Mouse (Mus musculus) neural tube, embryonic 15.5 days (tissue): ENCODE results near the gene BC030499. TPM values are rescaled to one million over a fixed set of nuclear protein-coding genes. Genes with fewer than 3 reads are reported as not detected.
A peak's percentile ranks its signal among the peaks of the same experiment; 100 is the strongest.

Source experiments
- ATAC-seq: fragments of 200-750 bp; cut with Nextera tagmentation; 2 replicates; pipeline ENCODE4 v1.8.0; 2017; ENCODE audit warnings: mild to moderate bottlenecking, moderate TSS enrichment, moderate library complexity; ENCODE audit not compliant: low FRiP score
- H3K27ac ChIP-seq: fragments of 300-500 bp; sonication (generic); replicated peaks from 2 replicates; pipeline ENCODE4 v1.5.1; 2015; ENCODE audit warnings: mild to moderate bottlenecking, inconsistent platforms
- H3K27me3 ChIP-seq: fragments of 300-500 bp; sonication (generic); replicated peaks from 2 replicates; pipeline ENCODE4 v1.6.1; 2015; ENCODE audit warnings: inconsistent platforms
- H3K36me3 ChIP-seq: fragments of 300-500 bp; sonication (generic); 2 replicates; pipeline ENCODE4 v1.6.1; 2015; ENCODE audit warnings: inconsistent platforms
- H3K4me1 ChIP-seq: fragments of 300-500 bp; sonication (generic); 2 replicates; pipeline ENCODE4 v1.6.1; 2015; ENCODE audit warnings: inconsistent platforms
- H3K4me2 ChIP-seq: fragments of 300-500 bp; sonication (generic); 2 replicates; pipeline ENCODE4 v1.6.1; 2015; ENCODE audit warnings: inconsistent platforms, mild to moderate bottlenecking, moderate library complexity
- H3K4me3 ChIP-seq: fragments of 300-500 bp; sonication (generic); replicated peaks from 2 replicates; pipeline ENCODE4 v1.5.1; 2015; ENCODE audit warnings: mild to moderate bottlenecking, inconsistent platforms
- H3K9ac ChIP-seq: fragments of 300-500 bp; sonication (generic); replicated peaks from 2 replicates; pipeline ENCODE4 v1.6.1; 2015; ENCODE audit warnings: mild to moderate bottlenecking, inconsistent platforms
- H3K9me3 ChIP-seq: fragments of 300-500 bp; sonication (generic); replicated peaks from 2 replicates; pipeline ENCODE4 v1.6.1; 2016; ENCODE audit warnings: inconsistent platforms
- WGBS: fragments of 180-500 bp; shearing (Covaris S2); methylation state at CpG from one replicate; pipeline ENCODE4 v1.1.7; 2015; ENCODE audit warnings: mixed read lengths; 5-methylcytosine and 5-hydroxymethylcytosine counted together
- polyA plus RNA-seq: library from polyadenylated mRNA; unstranded; fragments of >200 nt; fragmentation: Nextera tagmentation; extraction: Ambion mirVana; gene quantifications from 2 replicates; pipeline ENCODE4 v1.2.1, GENCODE M21; 2015

Gene BC030499
- polyA plus RNA-seq, 1 experiment from 2014 or later: 0.42 TPM

DNA sequence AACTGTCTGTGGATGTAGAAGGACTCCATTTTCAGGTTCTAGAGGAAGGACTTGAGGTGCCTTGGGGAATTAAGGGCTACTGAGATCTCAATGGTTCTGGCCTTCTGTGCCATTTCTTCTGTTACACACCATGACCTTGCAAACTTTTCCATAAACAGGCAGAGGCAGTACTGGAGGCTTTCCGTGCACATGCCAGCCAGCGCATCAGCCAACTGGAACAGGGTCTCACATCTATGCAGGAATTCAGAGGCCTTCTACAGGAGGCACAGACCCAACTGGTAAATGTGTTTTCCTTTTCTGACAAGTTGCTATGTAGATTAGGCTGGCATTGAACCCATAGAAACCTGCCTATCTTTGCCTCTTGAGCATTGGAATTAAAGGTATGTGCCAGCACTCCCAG lies 23.0 kb downstream of the BC030499 start:
- Histone ChIP-seq H3K4me3 (no peak overlapping the region), H3K9ac (no peak overlapping the region), H3K4me1 (no peaks in the 10 kb centered on the region), H3K27ac (no peak overlapping the region), H3K36me3 (no peaks in the 10 kb centered on the region), H3K4me2 (no peak overlapping the region), H3K9me3 (no peaks in the 10 kb centered on the region), H3K27me3 (no peaks in the 10 kb centered on the region)
- ATAC-seq: no peak
- WGBS: 100% methylated on average over 2 of the region's 2 CpGs

GRCm38 (mm10) chr11:78318411-78318810 lies 27.8 kb downstream of the BC030499 start:
- H3K4me1 ChIP-seq: peaks cover 12% of the 10 kb centered on the region
- H3K9me3 ChIP-seq: no peaks in the 10 kb centered on the region
- H3K9ac ChIP-seq: no peak overlapping the region
- no peak overlapping the region for H3K4me3 ChIP-seq
- no peak overlapping the region for H3K4me2 ChIP-seq
- ATAC-seq: no peak
- no peaks in the 10 kb centered on the region for H3K27me3 ChIP-seq
- H3K27ac ChIP-seq: no peak overlapping the region
- no peaks in the 10 kb centered on the region for H3K36me3 ChIP-seq
- 82% methylated on average over 2 of the region's 2 CpGs for whole genome bisulfite sequencing

DNA sequence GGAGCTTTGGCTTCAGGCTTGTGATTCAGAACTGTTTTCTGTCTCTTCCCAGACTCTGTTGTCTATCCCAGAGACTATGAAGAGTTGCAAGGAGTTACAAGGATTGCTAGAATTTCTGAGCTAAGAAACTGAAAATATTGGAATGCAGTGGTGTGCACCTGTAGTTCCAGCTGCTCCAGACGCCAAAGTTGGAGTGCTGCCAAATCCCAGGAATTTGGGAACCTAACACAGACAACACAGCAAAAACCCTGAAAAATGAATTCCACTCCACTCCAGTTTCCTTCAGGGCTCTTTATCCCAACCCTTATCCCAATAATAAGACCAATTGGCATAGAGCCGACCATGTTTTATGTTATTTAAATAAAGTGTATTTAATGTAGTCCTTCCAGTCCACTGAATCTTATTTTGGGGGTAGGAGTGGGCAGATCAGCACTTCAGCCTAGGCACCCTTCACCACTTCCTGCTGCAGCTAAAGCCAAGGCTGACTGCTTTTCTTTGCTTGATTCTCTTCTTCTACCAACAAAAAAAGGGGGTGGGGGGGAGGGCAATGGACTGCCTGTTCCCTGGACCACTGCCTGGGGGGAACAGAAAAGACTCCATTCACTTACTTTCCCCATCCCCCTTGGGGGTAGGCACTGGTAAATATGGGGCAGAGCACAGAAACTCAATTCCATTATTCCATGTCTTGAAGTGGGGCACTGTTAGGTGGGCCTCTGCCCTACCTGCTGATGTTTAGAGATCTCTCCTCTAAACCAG lies 31.6 kb downstream of the BC030499 start:
- 64% methylated on average over 2 of the region's 2 CpGs for WGBS
- Histone ChIP-seq H3K4me1 (peaks cover 21% of the 10 kb centered on the region), H3K9ac (no peak overlapping the region), H3K27ac (peak overlapping the region; percentile 82), H3K27me3 (no peaks in the 10 kb centered on the region), H3K36me3 (no peaks in the 10 kb centered on the region), H3K4me3 (peak overlapping the region; percentile 32; the same call in 1 of the 2 replicates), H3K4me2 (peak overlapping the region; percentile 52), H3K9me3 (no peaks in the 10 kb centered on the region)
- ATAC-seq: peak; percentile 71

DNA sequence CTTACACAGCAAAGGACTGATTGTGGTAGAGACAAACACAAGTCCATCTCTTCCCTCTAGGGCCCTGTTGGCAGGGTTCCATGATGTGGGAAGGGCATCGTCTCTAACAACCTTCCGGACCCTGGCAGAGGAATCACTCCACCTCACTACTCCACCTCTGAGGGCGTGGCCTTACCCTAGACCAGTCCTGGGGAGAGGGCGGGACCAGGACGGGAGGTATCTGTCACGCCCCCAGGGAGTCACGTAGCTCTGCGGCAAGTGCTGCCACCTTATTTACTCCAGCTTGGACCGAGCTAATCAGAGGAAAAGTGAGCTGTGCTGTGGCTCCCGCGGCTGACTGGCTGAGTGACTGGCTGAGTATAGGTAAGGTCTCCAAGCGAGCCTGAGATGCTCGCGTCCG lies 32.2 kb downstream of the BC030499 start, which contains the start of gene Aldoc:
Aldoc (plus strand) TSS at position 109 of the 400 bp plus-strand sequence.
- peak; percentile 91 for ATAC-seq
- Histone ChIP-seq H3K9me3 (no peaks in the 10 kb centered on the region), H3K9ac (peak within 1 kb of the TSS; percentile 34), H3K27ac (peak within 1 kb of the TSS; percentile 82), H3K4me3 (peak within 1 kb of the TSS; percentile 32), H3K4me1 (peaks cover 21% of the 10 kb centered on the region), H3K27me3 (no peaks in the 10 kb centered on the region), H3K4me2 (peak within 1 kb of the TSS; percentile 52), H3K36me3 (no peaks in the 10 kb centered on the region)
- 6% methylated on average over 15 of the region's 15 CpGs for whole genome bisulfite sequencing

GRCm38 (mm10) chr11:78324000-78324785 lies 33.6 kb downstream of the BC030499 start:
- Histone ChIP-seq H3K9ac (no peak overlapping the region), H3K9me3 (no peaks in the 10 kb centered on the region), H3K27me3 (no peaks in the 10 kb centered on the region), H3K4me3 (peak overlapping the region; percentile 32), H3K27ac (peak overlapping the region; percentile 82), H3K4me2 (peak overlapping the region; percentile 52), H3K36me3 (no peaks in the 10 kb centered on the region), H3K4me1 (peaks cover 28% of the 10 kb centered on the region)
- ATAC-seq: peak; percentile 19; the same call in 1 of the 2 replicates
- 69% methylated on average over 15 of the region's 15 CpGs for WGBS

DNA sequence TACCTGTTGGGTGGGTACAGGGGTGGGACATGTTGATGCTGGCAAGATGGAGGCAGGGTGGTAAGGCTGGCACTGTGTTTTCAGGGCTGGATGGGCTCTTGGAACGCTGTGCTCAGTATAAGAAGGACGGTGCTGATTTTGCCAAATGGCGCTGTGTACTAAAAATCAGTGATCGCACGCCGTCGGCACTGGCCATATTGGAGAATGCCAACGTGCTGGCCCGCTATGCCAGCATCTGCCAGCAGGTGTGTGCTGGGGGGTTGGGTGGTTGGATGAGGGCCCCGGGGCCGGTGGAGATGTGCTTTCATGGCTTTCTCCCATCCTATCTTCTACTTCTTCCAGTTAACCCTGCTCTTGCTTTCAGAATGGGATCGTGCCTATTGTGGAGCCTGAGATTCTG lies 34.3 kb downstream of the BC030499 start:
- Histone ChIP-seq H3K4me2 (peak overlapping the region; percentile 52), H3K27ac (peak overlapping the region; percentile 82), H3K36me3 (no peaks in the 10 kb centered on the region), H3K27me3 (no peaks in the 10 kb centered on the region), H3K9me3 (no peaks in the 10 kb centered on the region), H3K9ac (no peak overlapping the region), H3K4me3 (peak overlapping the region; percentile 32), H3K4me1 (peaks cover 34% of the 10 kb centered on the region)
- no peak for ATAC-seq
- WGBS: 84% methylated on average over 12 of the region's 12 CpGs

DNA sequence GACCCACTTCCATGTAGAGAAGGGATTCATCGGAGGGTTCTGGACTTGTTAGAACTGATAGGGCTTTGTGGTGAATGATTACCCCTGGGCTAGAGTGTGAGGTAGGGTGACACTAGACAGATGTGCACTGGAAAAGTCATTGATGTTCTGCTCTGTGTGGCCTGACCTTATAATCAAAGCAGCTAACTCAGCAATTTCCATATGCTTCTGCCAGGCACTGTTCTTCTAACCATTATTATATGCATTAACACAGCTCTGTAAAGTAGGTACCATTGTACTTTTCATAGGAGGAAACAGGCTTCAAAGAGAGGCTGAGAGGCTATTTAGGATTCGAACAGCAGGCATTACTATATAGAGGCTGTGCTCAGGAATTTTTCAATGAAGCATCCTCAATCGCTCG lies 36.6 kb downstream of the BC030499 start:
- ATAC-seq: no peak
- Histone ChIP-seq H3K4me3 (no peak overlapping the region), H3K36me3 (no peaks in the 10 kb centered on the region), H3K4me2 (no peak overlapping the region), H3K4me1 (peaks cover 32% of the 10 kb centered on the region), H3K27me3 (no peaks in the 10 kb centered on the region), H3K27ac (no peak overlapping the region), H3K9me3 (no peaks in the 10 kb centered on the region), H3K9ac (no peak overlapping the region)
- WGBS: 91% methylated on average over 4 of the region's 4 CpGs

DNA sequence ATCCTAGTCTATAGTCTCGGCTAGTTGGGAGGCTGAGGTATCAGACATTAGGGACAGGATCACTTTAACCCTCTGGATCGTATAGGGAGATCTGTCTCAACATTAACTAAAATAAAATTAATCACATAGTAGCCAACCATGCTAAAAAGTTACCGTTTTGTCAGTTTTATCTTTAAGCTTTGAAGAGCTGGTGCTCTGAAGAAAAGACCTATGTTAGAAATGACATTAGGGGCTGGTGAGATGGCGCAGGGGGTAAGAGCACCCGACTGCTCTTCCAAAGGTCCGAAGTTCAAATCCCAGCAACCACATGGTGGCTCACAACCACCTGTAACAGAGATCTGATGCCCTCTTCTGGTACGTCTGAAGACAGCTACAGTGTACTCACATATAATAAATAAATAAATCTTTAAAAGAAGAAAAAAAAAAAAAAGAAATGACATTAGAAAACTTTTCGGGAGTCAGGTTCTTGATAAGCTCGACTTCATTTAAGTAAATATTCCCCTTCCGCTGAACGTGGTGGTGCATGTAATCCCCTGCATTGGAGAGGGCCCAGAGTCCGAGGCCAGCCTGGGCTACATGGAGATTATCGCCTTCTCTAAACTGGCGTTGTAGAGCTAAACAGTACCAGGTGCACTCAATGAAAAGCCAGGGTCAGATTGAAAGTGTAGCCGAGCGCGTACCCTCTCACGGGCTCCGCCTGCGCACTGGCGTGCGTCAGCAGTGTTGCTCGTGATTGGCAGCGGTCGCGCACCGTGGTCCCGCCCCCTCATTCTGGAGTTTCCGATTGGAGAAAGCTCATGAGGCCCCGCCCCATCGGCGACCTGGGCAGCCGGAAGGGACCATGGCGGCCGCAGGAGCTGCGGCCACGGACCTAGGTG lies 37.2 kb downstream of the BC030499 start, which contains the start of gene Pigs:
Pigs (plus strand) TSS at position 782 of the 878 bp plus-strand sequence.
- Histone ChIP-seq H3K4me1 (peaks cover 26% of the 10 kb centered on the region), H3K9ac (peak within 1 kb of the TSS; percentile 78), H3K27me3 (no peaks in the 10 kb centered on the region), H3K36me3 (peaks cover 5% of the 10 kb centered on the region), H3K9me3 (no peaks in the 10 kb centered on the region), H3K4me3 (peak within 1 kb of the TSS; percentile 68), H3K4me2 (peak within 1 kb of the TSS; percentile 81), H3K27ac (peak within 1 kb of the TSS; percentile 73)
- WGBS: 13% methylated on average over 37 of the region's 37 CpGs
- ATAC-seq: peak; percentile 95

- Histone ChIP-seq H3K27ac (peak overlapping the region; percentile 42; the same call in 1 of the 2 replicates), H3K4me3 (peak overlapping the region; percentile 68), H3K36me3 (peaks cover 12% of the 10 kb centered on the region), H3K9me3 (no peaks in the 10 kb centered on the region), H3K4me1 (peaks cover 20% of the 10 kb centered on the region), H3K4me2 (peak overlapping the region; percentile 81), H3K27me3 (no peaks in the 10 kb centered on the region), H3K9ac (peak overlapping the region; percentile 78)
- under 1% methylated on average over 40 of the region's 41 CpGs for WGBS
- peak; percentile 71 for ATAC-seq
These were observed 37.9 kb downstream of the BC030499 start for GRCm38 (mm10) chr11:78328512-78329056.

- ATAC-seq: no peak
- no peak overlapping the region for H3K9ac ChIP-seq
- H3K4me2 ChIP-seq: no peak overlapping the region
- H3K4me3 ChIP-seq: no peak overlapping the region
- no peaks in the 10 kb centered on the region for H3K9me3 ChIP-seq
- H3K27me3 ChIP-seq: no peaks in the 10 kb centered on the region
- no peak overlapping the region for H3K27ac ChIP-seq
- H3K4me1 ChIP-seq: peaks cover 12% of the 10 kb centered on the region
- H3K36me3 ChIP-seq: peaks cover 42% of the 10 kb centered on the region
- WGBS: 95% methylated on average over 12 of the region's 12 CpGs
These were observed 42.0 kb downstream of the BC030499 start for GRCm38 (mm10) chr11:78332676-78333075.

- H3K4me1 ChIP-seq: peaks cover 8% of the 10 kb centered on the region
- no peak overlapping the region for H3K4me3 ChIP-seq
- H3K36me3 ChIP-seq: peaks cover 51% of the 10 kb centered on the region
- ATAC-seq: no peak
- H3K4me2 ChIP-seq: no peak overlapping the region
- H3K9ac ChIP-seq: no peak overlapping the region
- H3K9me3 ChIP-seq: no peaks in the 10 kb centered on the region
- WGBS: 92% methylated on average over 5 of the region's 5 CpGs
- H3K27me3 ChIP-seq: no peaks in the 10 kb centered on the region
- H3K27ac ChIP-seq: no peak overlapping the region
These were observed 43.4 kb downstream of the BC030499 start for GRCm38 (mm10) chr11:78333992-78334391.
